Mouse (Mus musculus): ENCODE measurements around the gene Klf7. TPM values are rescaled to one million over a fixed set of nuclear protein-coding genes. Genes with fewer than 3 reads are reported as not detected.

Klf7 gene
- polyA plus RNA-seq, 1 experiment from 2014 or later: 21.2 TPM

- Histone ChIP-seq H3K4me1 (peaks cover 10% of the 10 kb centered on the region), H3K36me3 (peaks cover 32% of the 10 kb centered on the region), H3K27me3 (ENCODE audit: low read depth, poor library complexity, severe bottlenecking) (no peaks in the 10 kb centered on the region), H3K27ac (replicated peaks) (no peak overlapping the region), H3K9me3 (replicated peaks) (no peaks in the 10 kb centered on the region), H3K4me3 (no peak overlapping the region)
- no peak for DNase-seq (ENCODE audit: low spot score)
- 87% methylated on average over 2 of the region's 2 CpGs for WGBS
Observed at GRCm38 (mm10) chr1:64080263-64080662, 41.8 kb downstream of the Klf7 start.

- Histone ChIP-seq H3K27ac (replicated peaks) (0 out of 2 replicates have a peak overlapping the region, but pooled peaks have one; percentile 42), H3K27me3 (ENCODE audit: low read depth, poor library complexity, severe bottlenecking) (no peaks in the 10 kb centered on the region), H3K4me3 (no peak overlapping the region), H3K9me3 (replicated peaks) (no peaks in the 10 kb centered on the region), H3K4me1 (peaks cover 16% of the 10 kb centered on the region), H3K36me3 (peaks cover 38% of the 10 kb centered on the region)
- 91% methylated on average over 20 of the region's 20 CpGs for WGBS
- no peak for DNase-seq (ENCODE audit: low spot score)
Observed at GRCm38 (mm10) chr1:64078747-64079211, 43.3 kb downstream of the Klf7 start.

GRCm38 (mm10) chr1:64078011-64078746, 43.9 kb downstream of the Klf7 start:
- no peak overlapping the region for H3K4me3 ChIP-seq
- no peak overlapping the region; the same call in 1 of the 2 replicates for H3K27ac ChIP-seq (replicated peaks)
- H3K9me3 ChIP-seq (replicated peaks): no peaks in the 10 kb centered on the region
- no peak for DNase-seq (ENCODE audit: low spot score)
- 86% methylated on average over 9 of the region's 9 CpGs for WGBS
- peaks cover 16% of the 10 kb centered on the region for H3K4me1 ChIP-seq
- H3K36me3 ChIP-seq: peaks cover 38% of the 10 kb centered on the region
- no peaks in the 10 kb centered on the region for H3K27me3 ChIP-seq (ENCODE audit: low read depth, poor library complexity, severe bottlenecking)

GRCm38 (mm10) chr1:64074051-64074450, 48.0 kb downstream of the Klf7 start:
- no peak for DNase-seq (ENCODE audit: low spot score)
- H3K4me1 ChIP-seq: peaks cover 16% of the 10 kb centered on the region
- no peak overlapping the region for H3K27ac ChIP-seq (replicated peaks)
- no peak overlapping the region for H3K4me3 ChIP-seq
- H3K27me3 ChIP-seq (ENCODE audit: low read depth, poor library complexity, severe bottlenecking): no peaks in the 10 kb centered on the region
- peaks cover 36% of the 10 kb centered on the region for H3K36me3 ChIP-seq
- 83% methylated on average over 5 of the region's 5 CpGs for WGBS
- H3K9me3 ChIP-seq (replicated peaks): no peaks in the 10 kb centered on the region

- peaks cover 8% of the 10 kb centered on the region for H3K36me3 ChIP-seq
- H3K27me3 ChIP-seq (ENCODE audit: low read depth, poor library complexity, severe bottlenecking): no peaks in the 10 kb centered on the region
- H3K9me3 ChIP-seq (replicated peaks): no peaks in the 10 kb centered on the region
- no peak for DNase-seq (ENCODE audit: low spot score)
- peaks cover 32% of the 10 kb centered on the region for H3K4me1 ChIP-seq
- H3K4me3 ChIP-seq: no peak overlapping the region
- H3K27ac ChIP-seq (replicated peaks): no peak overlapping the region
- WGBS: 83% methylated on average over 2 of the region's 2 CpGs
Observed at GRCm38 (mm10) chr1:64070947-64071346, 51.1 kb downstream of the Klf7 start.

- Histone ChIP-seq H3K27ac (replicated peaks) (peak overlapping the region; percentile 74), H3K36me3 (no peaks in the 10 kb centered on the region), H3K9me3 (replicated peaks) (no peaks in the 10 kb centered on the region), H3K4me3 (peak overlapping the region; percentile 18; the same call in 1 of the 2 replicates), H3K27me3 (ENCODE audit: low read depth, poor library complexity, severe bottlenecking) (peaks cover 9% of the 10 kb centered on the region; the same call in 1 of the 2 replicates), H3K4me1 (peaks cover 57% of the 10 kb centered on the region)
- DNase-seq (ENCODE audit: low spot score): peak; percentile 60
- WGBS: 29% methylated on average over 10 of the region's 10 CpGs
Observed at GRCm38 (mm10) chr1:64066320-64067254, 55.5 kb downstream of the Klf7 start.

GRCm38 (mm10) chr1:64061488-64061887, 60.6 kb downstream of the Klf7 start:
- no peak for DNase-seq (ENCODE audit: low spot score)
- Histone ChIP-seq H3K36me3 (0 out of 2 replicates have a peak, but pooled peaks cover 6% of the 10 kb centered on the region), H3K9me3 (replicated peaks) (no peaks in the 10 kb centered on the region), H3K4me1 (peaks cover 58% of the 10 kb centered on the region), H3K27ac (replicated peaks) (peak overlapping the region; percentile 65; the same call in 1 of the 2 replicates), H3K27me3 (ENCODE audit: low read depth, poor library complexity, severe bottlenecking) (peaks cover 9% of the 10 kb centered on the region; the same call in 1 of the 2 replicates), H3K4me3 (no peak overlapping the region)
- WGBS: 76% methylated on average over 10 of the region's 10 CpGs

- H3K27ac ChIP-seq (replicated peaks): peak overlapping the region; percentile 65
- WGBS: 72% methylated on average over 9 of the region's 9 CpGs
- no peak for DNase-seq (ENCODE audit: low spot score)
Observed at GRCm38 (mm10) chr1:64060699-64061454, 61.2 kb downstream of the Klf7 start.

GRCm38 (mm10) chr1:64060116-64060515, 62.0 kb downstream of the Klf7 start:
- 90% methylated on average over 7 of the region's 7 CpGs for WGBS
- H3K27ac ChIP-seq (replicated peaks): peak overlapping the region; percentile 65

More at GRCm38 (mm10) chr1:64060699-64061454, 61.2 kb downstream of the Klf7 start:
- no peak overlapping the region for H3K4me3 ChIP-seq
- no peaks in the 10 kb centered on the region for H3K9me3 ChIP-seq (replicated peaks)
- peaks cover 9% of the 10 kb centered on the region; the same call in 1 of the 2 replicates for H3K27me3 ChIP-seq (ENCODE audit: low read depth, poor library complexity, severe bottlenecking)
- peaks cover 57% of the 10 kb centered on the region for H3K4me1 ChIP-seq
- 0 out of 2 replicates have a peak, but pooled peaks cover 6% of the 10 kb centered on the region for H3K36me3 ChIP-seq

GRCm38 (mm10) chr1:64056541-64056940, 65.5 kb downstream of the Klf7 start:
- no peak overlapping the region for H3K27ac ChIP-seq (replicated peaks)
- 0 out of 2 replicates have a peak, but pooled peaks cover 6% of the 10 kb centered on the region for H3K36me3 ChIP-seq
- no peak overlapping the region for H3K4me3 ChIP-seq
- H3K27me3 ChIP-seq (ENCODE audit: low read depth, poor library complexity, severe bottlenecking): no peaks in the 10 kb centered on the region
- no peaks in the 10 kb centered on the region for H3K9me3 ChIP-seq (replicated peaks)
- H3K4me1 ChIP-seq: peaks cover 31% of the 10 kb centered on the region
- WGBS: 87% methylated on average over 2 of the region's 2 CpGs
- no peak for DNase-seq (ENCODE audit: low spot score)

More at GRCm38 (mm10) chr1:64060116-64060515, 62.0 kb downstream of the Klf7 start:
- no peak for DNase-seq (ENCODE audit: low spot score)
- Histone ChIP-seq H3K4me3 (no peak overlapping the region), H3K27me3 (ENCODE audit: low read depth, poor library complexity, severe bottlenecking) (peaks cover 9% of the 10 kb centered on the region; the same call in 1 of the 2 replicates), H3K4me1 (peaks cover 56% of the 10 kb centered on the region), H3K36me3 (0 out of 2 replicates have a peak, but pooled peaks cover 6% of the 10 kb centered on the region), H3K9me3 (replicated peaks) (no peaks in the 10 kb centered on the region)

- WGBS: 90% methylated on average over 4 of the region's 4 CpGs
- Histone ChIP-seq H3K27ac (replicated peaks) (no peak overlapping the region), H3K36me3 (0 out of 2 replicates have a peak, but pooled peaks cover 6% of the 10 kb centered on the region), H3K9me3 (replicated peaks) (no peaks in the 10 kb centered on the region), H3K27me3 (ENCODE audit: low read depth, poor library complexity, severe bottlenecking) (no peaks in the 10 kb centered on the region), H3K4me1 (peaks cover 26% of the 10 kb centered on the region), H3K4me3 (no peak overlapping the region)
- DNase-seq (ENCODE audit: low spot score): no peak
Observed at GRCm38 (mm10) chr1:64055978-64056377, 66.1 kb downstream of the Klf7 start.

GRCm38 (mm10) chr1:64055210-64055609, 66.9 kb downstream of the Klf7 start:
- WGBS: 92% methylated on average over 4 of the region's 4 CpGs
- H3K4me1 ChIP-seq: peaks cover 18% of the 10 kb centered on the region
- H3K4me3 ChIP-seq: no peak overlapping the region
- no peak overlapping the region for H3K27ac ChIP-seq (replicated peaks)
- no peaks in the 10 kb centered on the region for H3K27me3 ChIP-seq (ENCODE audit: low read depth, poor library complexity, severe bottlenecking)
- H3K36me3 ChIP-seq: 0 out of 2 replicates have a peak, but pooled peaks cover 6% of the 10 kb centered on the region
- H3K9me3 ChIP-seq (replicated peaks): no peaks in the 10 kb centered on the region
- no peak for DNase-seq (ENCODE audit: low spot score)

Data from midbrain, embryonic 10.5 days (tissue).